Mouse (Mus musculus) erythroblast, adult 5-6 weeks (primary cell): Measurements from ENCODE around the gene Gbf1. TPM values are rescaled to one million over a fixed set of nuclear protein-coding genes. Genes with fewer than 3 reads are reported as not detected.
"Not testable (repeated sequence)": the region's sequence is repeated elsewhere in the genome, so short reads cannot be mapped to it uniquely, and the experiment has no call there.

Experiments used
- ATAC-seq: replicated peaks from 2 replicates; pipeline ENCODE4 v1.8.0; 2016; ENCODE audit warnings: moderate number of reproducible peaks, mild to moderate bottlenecking, moderate TSS enrichment, inconsistent platforms; ENCODE audit not compliant: poor library complexity, low FRiP score, severe bottlenecking
- total RNA-seq, 2 experiments: library from RNA; stranded (forward) in 1 of 2; stranded (reverse) in 1 of 2; fragments of 150-400 nt in 1 of 2; fragments of 200-764, 138-1000 nt in 1 of 2; gene quantifications; 2 replicates each; pipeline versions ENCODE4 v1.2.3 to v1.2.4; 2015 to 2017; ENCODE audit warnings: low replicate concordance in 2 of 2

The Gbf1 gene
- 22.8 and 22.9 TPM in 2 replicates for total RNA-seq (2015; ENCODE audit: low replicate concordance)
- total RNA-seq (2017; ENCODE audit: low replicate concordance) = 18.1 and 21.0 TPM in 2 replicates

DNA sequence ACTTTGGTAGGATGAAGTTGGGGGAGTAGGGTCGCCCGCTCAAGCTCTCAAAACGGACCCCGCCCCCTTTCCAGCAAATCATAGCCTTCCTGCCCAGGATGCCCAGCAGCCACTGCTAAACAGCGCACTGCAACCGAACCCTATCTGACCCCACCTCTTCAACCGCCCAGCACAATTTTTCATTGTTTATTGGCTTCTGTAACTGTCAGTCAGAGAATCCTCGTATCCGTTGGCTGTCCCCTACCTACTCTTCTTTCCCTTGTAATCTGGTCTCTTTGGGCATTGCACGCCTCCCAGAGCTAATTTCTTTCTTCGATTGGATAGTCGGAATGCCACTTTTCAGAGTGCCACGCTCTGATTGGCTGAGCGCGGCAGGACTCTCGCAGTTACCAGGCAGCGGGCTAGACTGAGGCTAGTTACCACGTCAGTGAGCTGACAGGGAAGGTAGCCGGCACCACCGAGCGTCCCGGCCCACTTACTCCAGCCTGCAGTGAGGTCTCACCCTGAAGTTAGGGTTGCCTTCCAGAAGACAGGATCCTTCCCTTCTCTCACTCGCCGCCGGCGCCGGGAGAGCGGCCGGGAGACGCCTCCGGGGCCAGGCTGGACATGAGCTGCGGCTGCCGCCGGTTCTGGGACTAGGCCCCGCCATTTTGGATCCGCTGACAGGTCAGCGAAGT, at the start of gene Gbf1:
TSS of gene Gbf1 (plus strand) at position 383 of the 677 bp plus-strand sequence.
- peak; percentile 96 for ATAC-seq

DNA sequence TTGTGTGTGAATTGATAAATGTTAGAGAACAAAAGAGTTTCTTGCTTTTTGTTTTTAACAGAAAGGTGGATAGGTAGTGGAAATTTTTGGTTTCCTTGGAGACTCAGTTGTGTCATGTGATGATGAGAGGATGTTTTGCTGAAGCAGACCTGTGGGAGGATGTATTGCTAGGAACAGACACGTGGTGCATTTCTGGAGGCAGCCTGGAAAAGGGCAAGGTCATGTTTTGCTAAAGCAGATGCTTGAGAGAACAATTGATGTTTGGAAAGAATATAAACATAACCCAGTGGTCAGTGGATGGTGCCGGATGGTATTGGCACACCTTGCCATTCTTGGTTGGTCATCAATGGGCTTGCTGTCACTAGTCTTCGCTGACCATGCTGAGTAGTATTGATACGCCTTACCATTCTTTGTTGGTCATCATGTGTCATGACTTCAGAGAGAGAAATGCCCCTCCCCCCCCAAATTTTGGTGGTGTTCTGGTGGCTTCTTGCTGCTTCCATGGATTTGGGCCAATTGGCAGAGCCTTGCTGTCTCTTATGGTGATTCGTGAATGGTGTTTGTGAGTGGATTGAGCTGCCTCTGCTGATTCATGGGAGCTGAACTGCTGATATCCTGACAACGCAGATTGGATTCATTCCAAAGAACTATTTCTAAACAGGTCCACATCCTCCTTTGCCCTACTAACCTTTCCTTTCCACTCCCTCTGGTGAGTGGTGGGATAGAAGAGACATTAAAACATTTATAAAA, 48.7 kb upstream of the Gbf1 start:
- no peak for ATAC-seq

DNA sequence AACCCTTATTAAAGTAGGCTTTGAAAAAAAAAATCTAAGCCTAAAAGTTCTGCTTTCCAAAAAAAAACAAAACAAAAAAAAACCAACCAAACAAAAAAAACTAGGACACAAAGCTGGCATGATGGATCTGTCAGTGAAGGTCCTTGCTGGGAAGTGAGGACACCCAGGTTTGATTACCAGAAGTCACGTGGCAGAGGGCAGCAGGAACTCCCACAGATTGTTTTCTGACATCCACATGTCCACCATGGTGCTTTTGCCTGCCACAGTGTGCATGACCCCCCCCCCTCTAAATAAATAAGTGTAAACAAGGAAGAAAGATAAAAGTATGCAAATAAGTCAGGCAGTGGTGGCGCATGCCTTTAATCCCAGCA, 48.1 kb upstream of the Gbf1 start:
- ATAC-seq = no peak

DNA sequence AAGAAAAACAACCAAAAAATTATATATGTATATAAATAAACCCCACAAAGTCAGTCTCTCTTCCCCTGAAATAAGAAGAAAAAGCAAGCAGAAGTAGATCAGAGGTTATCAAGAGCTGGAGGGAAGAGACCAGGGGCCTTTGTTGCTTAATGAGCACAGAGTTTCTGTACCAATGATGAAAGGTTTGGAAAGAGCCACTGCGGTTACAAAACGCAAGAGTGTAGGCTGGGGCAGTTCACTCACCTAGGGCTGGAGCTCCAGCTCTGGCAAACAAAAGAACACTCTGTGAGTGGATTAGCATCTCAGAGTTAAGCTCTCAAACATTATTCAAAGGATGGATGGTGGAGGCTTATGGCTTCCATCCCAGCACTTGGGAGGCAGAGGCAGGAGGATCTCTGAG, 42.1 kb upstream of the Gbf1 start:
- ATAC-seq = no peak

DNA sequence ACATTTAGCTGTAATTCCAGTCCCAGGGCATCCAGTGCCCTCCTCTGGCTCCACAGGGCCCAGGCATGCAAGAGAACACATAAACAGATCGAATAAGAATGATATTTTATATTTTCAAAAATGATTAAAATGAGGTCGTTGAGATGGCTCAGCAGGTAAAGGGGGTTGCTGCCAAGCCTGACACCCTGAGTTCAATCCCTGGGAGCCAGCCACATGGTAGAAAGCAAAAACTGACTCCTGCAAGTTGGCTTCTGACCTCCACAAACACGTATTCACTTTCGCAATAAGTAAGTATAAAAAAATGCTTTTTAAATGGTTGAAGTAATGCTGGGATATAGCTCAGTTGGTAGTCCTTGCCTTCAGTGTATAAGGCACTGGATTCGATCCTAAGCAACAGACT, 41.5 kb upstream of the Gbf1 start:
- ATAC-seq = no peak

DNA sequence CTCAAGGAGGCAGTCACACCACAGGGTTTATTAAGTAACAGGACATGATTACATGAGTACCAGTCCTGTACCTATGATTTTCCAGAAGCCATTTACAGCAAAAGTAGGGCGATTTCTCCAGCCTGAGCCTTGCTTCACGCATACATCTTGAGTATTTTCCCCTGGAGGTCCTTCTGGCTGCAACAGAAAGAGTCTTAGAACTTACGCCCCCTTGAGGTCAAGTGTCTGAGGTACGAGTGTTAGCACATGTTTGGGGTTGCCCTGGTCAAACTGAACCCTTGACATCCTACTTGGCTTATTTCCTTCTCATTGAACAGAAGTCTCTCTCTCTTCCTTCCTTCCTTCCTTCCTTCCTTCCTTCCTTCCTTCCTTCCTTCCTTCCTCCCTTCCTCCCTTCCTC, 37.7 kb upstream of the Gbf1 start:
- no peak for ATAC-seq

DNA sequence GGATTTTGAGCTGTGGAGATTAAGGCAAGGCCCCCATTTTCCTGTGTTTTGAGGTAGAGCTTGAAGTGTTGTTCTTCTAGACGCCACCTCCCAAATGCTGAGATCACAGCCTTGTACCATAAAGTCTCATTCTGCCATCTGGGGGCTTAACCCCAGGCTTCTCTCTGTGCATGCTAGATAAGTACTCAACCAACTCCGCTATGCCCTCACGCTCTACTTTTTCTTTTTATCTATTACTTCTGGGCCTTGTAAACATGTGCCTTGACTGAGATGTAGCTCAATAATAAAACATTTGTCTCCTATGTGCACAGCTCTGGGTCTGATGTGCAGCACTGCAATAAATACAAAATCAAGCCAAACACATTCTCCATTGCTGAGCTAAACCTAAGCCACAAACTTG, 32.9 kb upstream of the Gbf1 start:
- ATAC-seq = no peak

DNA sequence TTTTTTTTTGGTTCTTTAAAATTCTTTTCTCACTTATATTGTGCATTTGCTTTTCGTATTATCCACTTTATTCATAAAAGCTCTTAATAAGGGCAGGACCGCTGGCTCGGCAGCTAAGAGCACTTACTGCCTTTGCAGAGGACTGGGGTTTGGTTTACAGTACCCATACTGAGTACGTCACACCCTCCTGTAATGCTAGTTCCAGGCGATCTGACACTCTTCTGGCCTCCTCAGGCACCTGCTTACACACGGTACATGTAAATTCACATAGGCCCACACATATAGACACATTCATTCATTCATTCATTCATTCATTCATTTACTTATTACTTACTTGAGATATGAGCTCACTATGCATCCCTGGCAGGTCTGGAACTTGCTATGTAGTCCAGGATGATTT, 31.4 kb upstream of the Gbf1 start:
- ATAC-seq = no peak

DNA sequence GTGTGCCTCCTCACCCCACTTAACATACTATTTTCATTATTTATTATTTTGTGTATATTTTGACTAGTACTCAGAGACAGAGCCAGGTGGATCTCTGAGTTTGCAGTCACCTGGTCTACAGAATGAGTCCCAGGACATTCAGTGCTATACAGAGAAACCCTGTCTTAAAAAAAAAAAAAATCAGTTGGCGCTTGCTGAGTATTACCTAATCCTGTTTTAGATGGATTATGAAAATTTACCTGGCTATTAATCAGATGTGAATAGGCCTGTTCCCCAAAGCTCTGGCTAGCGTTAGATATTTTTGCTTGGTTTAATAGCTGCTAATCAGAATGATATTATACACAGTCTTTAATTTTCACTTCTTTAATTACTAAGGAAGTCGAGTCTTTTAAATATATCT, 28.4 kb upstream of the Gbf1 start:
- no peak for ATAC-seq

DNA sequence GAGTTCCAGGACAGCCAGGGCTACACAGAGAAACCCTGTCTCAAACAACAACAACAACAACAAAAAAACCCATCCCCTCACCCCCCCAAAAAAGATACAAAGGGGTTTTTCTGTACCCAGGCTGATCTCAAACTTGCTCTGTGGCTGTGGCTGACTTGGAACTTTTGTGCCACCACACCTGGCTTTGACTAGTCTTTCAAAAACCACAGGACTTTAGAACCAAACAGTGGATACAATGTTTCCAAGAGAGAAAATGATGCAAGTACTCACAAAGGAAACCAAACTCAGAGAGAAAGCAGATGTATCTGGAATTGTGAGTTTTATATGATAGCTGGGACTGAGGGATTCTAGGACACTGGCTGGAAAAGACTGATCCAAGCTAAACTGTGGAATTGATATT, 27.7 kb upstream of the Gbf1 start:
- ATAC-seq = no peak

DNA sequence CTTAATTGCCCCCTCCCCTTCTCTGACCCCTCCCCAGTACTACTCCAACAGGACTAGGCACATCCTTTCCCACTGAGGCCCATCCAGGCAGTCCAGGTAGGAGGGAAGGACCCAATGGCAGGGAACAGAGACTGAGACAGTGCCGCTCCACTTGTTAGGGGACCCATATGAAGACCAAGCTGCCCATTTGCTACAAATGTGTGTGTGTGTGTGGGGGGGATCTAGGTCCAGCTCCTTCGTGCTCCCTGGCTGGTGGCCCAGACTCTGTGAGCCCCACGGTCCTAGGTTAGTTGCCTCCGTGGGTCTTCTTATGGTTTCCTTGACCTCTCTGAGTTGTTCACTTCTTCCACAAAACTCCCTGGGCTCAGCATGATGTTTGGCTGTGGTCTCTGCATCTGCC, 26.0 kb upstream of the Gbf1 start:
- no peak for ATAC-seq

DNA sequence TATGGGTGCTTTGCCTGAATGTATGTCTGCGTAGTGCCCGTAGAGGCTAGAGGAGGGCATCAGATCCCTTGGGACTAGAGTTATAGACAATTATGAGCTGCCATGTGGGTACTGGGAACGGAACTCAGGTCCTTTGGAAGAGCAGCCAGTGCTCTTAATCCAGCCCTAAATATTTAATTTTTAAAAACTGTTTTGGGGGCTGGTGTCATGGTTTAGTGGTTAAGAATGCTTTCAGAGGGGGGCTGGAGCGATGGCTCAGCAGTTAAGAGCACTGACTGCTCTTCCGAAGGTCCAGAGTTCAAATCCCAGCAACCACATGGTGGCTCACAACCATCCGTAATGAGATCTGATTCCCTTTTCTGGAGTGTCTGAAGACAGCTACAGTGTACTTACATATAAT, 22.6 kb upstream of the Gbf1 start:
- not testable (repeated sequence) for ATAC-seq

DNA sequence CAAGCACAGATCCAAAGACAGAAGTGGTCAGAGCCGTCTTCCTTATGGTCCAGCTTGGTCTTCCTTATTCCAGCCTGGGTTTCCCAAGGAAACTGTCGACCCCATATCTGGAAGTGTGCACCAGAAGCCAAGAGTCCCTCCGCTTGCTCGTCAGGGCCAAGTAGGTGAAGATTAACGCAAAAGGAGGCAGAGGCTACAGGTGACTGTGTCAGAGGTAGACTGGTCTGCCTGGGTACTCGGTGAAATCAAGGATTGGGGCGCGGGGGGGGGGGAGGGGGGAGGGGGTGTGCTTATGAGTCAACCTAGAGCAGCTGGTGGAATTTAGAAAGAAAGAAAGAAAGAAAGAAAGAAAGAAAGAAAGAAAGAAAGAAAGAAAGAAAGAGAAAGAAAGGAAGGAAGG, 21.0 kb upstream of the Gbf1 start:
- ATAC-seq = no peak

DNA sequence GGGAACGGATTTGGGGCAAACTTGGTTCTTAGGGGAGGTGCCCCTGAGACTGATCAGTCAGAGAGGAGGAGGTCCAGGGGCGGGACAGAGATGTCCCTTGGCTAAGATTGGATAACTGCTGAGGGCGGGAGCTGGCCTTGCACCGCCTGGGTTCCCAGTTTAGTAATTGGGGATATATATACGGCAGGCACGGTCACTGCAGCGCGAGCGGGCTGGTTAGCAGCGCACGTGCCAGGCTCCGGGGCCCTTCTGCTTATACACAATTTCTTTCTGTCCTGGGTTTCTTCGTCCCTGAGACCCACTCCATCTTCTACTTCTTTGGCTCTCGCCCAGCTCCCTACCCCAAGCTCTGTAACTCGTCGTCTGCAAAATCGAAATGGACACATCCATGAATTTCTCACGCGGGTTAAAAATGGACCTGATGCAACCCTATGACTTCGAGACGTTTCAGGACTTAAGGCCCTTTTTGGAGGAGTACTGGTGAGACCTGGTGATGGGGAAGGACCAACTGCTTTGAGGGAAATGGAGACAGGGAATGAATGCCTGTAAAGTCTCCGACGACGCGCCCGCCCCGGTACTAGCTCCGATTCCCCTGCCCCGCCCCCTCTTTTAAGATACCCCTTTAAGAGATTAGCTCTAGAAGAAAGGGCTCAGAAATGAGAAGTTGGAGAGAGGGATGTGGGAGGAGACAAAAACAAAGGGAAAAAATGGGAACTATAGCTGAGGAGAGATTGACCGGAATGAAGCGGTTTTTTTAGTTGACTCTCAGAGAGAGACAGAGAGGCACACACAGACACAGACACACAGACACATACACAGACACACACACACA, 20.4 kb upstream of the Gbf1 start, which contains the start of gene Elovl3:
TSS of gene Elovl3 (plus strand) at position 204 of the 832 bp plus-strand sequence.
- no peak for ATAC-seq

DNA sequence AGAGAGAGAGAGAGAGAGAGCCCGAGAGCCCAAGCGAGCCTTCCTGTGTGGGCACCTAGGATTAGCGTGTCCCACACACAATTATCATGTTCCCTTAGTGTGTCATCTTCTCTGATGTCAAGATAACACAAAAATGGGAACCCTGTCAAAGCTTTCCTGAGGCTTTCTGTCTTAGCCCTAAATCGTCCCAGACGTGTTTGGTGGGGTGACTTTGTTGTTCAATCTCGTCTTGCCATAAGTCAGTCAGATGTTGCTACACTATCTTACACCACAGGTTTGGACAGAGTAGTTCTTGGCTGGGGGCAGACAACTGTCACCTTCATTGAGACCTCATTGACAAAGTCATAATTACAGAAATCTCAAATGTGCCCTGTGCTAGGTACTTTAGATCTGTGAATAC, 19.7 kb upstream of the Gbf1 start:
- no peak for ATAC-seq

DNA sequence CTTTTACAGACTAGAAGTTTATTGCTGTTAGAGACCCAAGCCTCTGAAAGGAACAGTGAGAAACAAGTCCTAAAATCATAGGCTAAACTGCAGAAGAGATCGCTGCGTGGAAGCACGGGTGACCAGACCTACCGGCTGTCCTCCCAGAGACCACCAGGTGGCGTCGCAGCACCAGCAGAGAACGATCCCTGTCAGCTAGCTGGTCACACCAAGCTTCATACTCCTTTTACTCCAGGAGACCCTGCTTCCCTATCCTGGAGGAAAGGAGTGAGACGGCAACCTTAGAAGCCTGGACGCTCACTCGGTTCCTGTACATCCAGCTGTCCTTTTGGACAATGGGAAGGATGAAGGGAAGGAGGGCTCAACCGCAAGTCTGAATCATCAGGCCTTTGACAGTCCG, 17.0 kb upstream of the Gbf1 start:
- peak; percentile 73 for ATAC-seq

DNA sequence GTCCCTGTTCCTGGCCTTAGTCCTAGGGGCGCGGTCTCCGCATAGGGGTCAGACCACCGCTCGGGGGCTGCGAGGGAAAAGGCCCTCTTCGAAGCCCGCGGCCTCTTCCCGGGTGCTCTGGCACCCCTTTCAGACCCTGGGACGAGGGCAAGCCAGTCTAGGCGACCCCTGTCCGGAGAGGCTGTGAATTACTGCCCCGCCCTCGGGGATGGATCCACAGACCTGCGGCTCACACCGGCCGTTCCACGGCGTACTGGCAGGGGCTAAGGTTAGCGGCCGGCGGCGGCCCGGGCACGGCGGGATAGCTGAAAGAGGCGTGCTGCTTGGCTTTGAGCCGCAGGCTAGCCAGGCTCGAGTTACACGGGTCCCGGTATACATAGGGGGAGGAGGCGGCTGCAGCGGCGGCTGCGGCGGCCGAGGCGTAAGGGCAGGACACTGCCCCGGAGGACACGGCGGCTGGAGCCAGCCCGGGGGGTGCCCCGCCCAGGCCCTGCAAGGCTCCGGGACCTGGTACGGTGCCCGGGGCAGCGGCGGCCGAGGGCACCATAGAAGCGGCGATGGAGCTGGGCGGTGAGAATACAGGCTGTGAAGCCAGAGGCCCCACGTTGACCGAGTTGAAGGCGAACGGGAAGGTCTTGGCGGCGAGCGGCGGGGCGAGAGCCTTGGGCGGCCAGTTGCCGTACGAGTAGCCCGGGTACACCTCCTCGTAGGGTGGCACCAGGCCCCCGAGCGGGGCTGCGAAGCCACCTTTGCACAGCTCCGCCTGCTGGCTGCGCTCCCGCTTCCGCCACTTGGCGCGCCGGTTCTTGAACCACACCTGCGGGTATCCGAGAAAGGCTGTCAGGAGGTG, 16.3 kb upstream of the Gbf1 start:
- ATAC-seq = peak; percentile 51

DNA sequence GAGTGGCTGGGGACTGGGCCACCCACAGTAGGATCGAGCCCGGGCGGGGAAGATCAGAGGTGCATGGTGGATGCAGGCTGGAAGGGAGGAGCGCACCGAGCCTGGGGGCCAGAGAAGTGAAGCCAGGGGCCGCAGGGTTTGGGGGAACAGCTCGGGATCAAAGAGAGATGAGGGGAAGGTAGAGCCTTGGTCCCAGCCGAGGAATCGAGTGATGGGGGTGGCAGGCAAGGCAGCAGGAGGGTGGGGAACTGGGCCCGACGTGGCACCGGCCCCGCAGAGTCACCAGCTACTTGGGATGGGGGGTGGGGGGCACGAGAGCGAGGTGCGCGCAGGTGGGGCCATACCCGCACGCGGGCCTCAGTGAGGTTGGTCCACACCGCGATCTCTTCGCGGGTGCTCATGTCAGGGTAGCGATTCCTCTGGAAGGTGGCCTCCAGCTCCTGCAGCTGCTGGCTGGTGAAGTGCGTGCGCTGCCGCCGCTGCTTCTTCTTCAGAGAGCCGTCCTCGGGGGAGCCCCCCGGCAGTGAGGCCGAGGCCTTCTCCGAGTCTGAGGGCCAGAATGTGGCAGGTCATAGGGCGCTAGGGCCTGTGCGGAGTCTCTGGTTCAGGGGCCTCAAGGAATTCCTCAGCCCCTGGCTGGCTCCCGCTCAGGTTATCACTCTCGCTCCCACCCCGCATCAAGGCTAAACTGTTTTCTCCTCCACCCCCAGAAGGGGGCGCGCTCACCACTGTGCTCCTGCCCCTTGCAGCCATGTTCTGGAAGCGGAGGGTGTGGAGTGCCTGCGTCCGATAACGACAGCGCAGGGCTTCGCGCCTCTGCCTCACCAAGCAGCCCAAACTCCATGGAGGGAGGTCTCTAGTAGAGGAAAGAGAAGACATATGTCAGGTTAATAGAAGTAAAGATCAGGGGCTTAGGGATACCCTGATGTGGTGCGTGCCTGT, 15.4 kb upstream of the Gbf1 start:
- peak; percentile 79 for ATAC-seq

DNA sequence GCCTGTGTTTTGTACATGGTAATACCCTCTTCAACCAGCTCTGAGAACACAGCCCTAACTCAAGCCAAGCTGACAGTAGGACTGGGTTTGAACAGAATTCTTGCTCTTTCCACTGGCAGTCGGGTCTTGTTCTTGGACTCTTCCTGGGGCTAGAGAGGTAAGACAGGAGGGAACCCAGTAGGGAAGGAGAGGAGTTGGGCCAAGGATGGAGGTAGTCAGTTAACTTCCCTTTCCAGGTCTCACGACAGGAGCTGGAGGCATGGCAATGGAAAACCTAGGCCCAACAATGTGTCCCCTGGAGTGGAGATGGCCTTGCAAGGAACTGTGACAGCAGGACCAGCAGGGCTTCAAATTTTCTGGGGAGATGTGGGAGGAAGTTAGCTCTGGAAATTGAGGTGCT, 12.0 kb upstream of the Gbf1 start:
- no peak for ATAC-seq
